Mouse (Mus musculus) liver, embryonic 11.5 days (tissue): ENCODE data around the gene Adarb2. TPM values are rescaled to one million over a fixed set of nuclear protein-coding genes. Genes with fewer than 3 reads are reported as not detected.

Experiments used
- ATAC-seq: fragments of 200-750 bp; cut with Nextera tagmentation; replicated peaks from 2 replicates; pipeline ENCODE4 v1.8.0; 2017; ENCODE audit warnings: moderate number of reproducible peaks, mild to moderate bottlenecking, moderate TSS enrichment, moderate library complexity; ENCODE audit not compliant: low FRiP score
- DNase-seq: peaks from one replicate; pipeline ENCODE4 v3.0.0-alpha.2; 2017; ENCODE audit warnings: low spot score
- H3K27ac ChIP-seq: fragments of 300-500 bp; sonication (generic); 2 replicates; pipeline ENCODE4 v1.5.1; 2014; ENCODE audit warnings: mild to moderate bottlenecking, low read depth, low read length, control low read depth
- H3K27me3 ChIP-seq: fragments of 300-500 bp; sonication (generic); replicated peaks from 2 replicates; pipeline ENCODE4 v1.6.1; 2014; ENCODE audit warnings: low read length, mixed read lengths; ENCODE audit not compliant: control insufficient read depth, insufficient read depth
- H3K36me3 ChIP-seq: fragments of 300-500 bp; sonication (generic); 2 replicates; pipeline ENCODE4 v1.6.1; 2014; ENCODE audit warnings: mild to moderate bottlenecking, low read length, moderate library complexity, mixed read lengths; ENCODE audit not compliant: control insufficient read depth, insufficient read depth
- H3K4me1 ChIP-seq: fragments of 300-500 bp; sonication (generic); replicated peaks from 2 replicates; pipeline ENCODE4 v1.6.1; 2014; ENCODE audit warnings: low read length, mixed read lengths; ENCODE audit not compliant: control insufficient read depth, insufficient read depth
- H3K4me2 ChIP-seq: fragments of 300-500 bp; sonication (generic); 2 replicates; pipeline ENCODE4 v1.6.1; 2014; ENCODE audit warnings: mild to moderate bottlenecking, control low read depth, moderate library complexity
- H3K4me3 ChIP-seq: fragments of 300-500 bp; sonication (generic); 2 replicates; pipeline ENCODE4 v1.5.1; 2014; ENCODE audit warnings: low read depth, low read length, control low read depth
- H3K9ac ChIP-seq: fragments of 300-500 bp; sonication (generic); 2 replicates; pipeline ENCODE4 v1.6.1; 2014; ENCODE audit warnings: low read depth, low read length, control low read depth
- H3K9me3 ChIP-seq: fragments of 300-500 bp; sonication (generic); 2 replicates; pipeline ENCODE4 v1.6.1; 2016; ENCODE audit warnings: low read length, inconsistent platforms, mixed read lengths; ENCODE audit not compliant: control insufficient read depth
- WGBS: fragments of 180-500 bp; shearing (Covaris S2); extraction: QIAGEN DNeasy Blood & Tissue Kit; methylation state at CpG from one replicate; pipeline ENCODE4 v1.1.7; 2014; 5-methylcytosine and 5-hydroxymethylcytosine counted together
- polyA plus RNA-seq: library from polyadenylated mRNA; unstranded; fragments of >200 nt; fragmentation: Nextera tagmentation; extraction: Ambion mirVana; gene quantifications from 2 replicates; pipeline ENCODE4 v1.2.1, GENCODE M21; 2014

Gene Adarb2
- polyA plus RNA-seq, 1 experiment from 2014 or later, result 0.60 TPM

DNA sequence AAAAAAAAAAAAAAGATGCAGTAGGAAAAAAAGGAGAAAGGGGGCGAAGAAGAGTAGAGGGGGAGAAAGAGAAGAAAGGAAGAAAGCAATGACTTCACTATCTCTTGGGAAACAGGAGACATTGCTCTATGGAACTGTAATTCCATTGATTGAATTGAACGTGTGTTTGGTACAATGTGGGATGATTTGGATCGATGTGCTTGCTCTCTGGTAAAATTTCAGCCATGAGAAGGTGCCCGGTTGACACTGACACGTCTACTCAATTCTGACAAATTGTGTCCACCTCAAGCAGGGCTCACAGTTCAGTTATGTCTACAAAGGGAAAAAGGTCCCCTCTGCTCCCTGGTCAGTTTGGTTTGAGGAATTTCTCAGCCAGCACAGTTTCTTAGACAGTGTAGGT lies 495.8 kb downstream of the Adarb2 start:
- WGBS, result 83% methylated on average over 5 of the region's 5 CpGs
- no peak overlapping the region for H3K9ac ChIP-seq
- H3K4me2 ChIP-seq, result no peak overlapping the region
- no peaks in the 10 kb centered on the region for H3K4me1 ChIP-seq
- no peaks in the 10 kb centered on the region for H3K27me3 ChIP-seq
- no peak for ATAC-seq
- no peak overlapping the region for H3K27ac ChIP-seq
- no peaks in the 10 kb centered on the region for H3K9me3 ChIP-seq
- no peak overlapping the region for H3K4me3 ChIP-seq
- no peak for DNase-seq
- no peaks in the 10 kb centered on the region for H3K36me3 ChIP-seq

DNA sequence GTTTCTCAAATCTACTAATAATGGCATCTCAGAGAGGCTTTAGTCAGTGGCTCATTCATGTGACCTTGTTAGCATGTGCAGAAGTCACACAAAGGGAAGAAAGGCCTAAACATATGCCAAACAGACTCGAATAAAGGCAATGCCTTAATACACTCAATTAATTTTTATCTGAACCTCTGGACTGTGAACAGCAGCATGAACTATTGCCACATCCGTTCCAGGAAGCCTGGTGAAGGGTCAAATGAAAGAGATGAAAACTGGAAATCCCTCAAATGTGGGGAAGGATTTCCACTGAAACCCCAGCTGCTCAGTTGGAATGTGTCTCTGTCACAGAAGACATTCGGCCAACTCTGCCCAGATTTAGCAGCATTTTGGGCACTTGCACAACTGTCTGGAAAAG lies 497.2 kb downstream of the Adarb2 start:
- no peaks in the 10 kb centered on the region for H3K4me1 ChIP-seq
- 65% methylated on average over 3 of the region's 3 CpGs for WGBS
- no peak overlapping the region for H3K27ac ChIP-seq
- H3K9ac ChIP-seq, result no peak overlapping the region
- no peaks in the 10 kb centered on the region for H3K27me3 ChIP-seq
- no peaks in the 10 kb centered on the region for H3K36me3 ChIP-seq
- DNase-seq (no peak), ATAC-seq (no peak)
- no peak overlapping the region for H3K4me3 ChIP-seq
- H3K4me2 ChIP-seq, result no peak overlapping the region
- no peaks in the 10 kb centered on the region for H3K9me3 ChIP-seq

DNA sequence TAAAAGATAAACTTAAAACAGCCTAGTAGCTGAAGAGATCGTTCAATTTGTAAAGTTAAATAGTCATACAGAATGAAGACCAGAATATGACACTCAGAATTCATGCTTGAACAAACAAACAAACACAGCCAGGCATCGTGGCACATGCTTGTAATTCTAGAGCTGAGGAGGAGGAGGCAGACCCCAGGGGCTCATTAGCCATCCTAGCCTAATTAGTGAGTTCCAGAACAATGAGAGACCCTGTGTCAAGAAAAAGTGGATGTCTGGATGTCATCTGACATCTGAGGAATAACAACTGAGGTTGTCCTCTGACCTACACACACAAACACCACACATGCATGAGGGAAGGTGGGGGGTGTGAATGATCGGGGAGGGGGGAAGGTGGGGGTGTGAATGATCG lies 498.3 kb downstream of the Adarb2 start:
- Histone ChIP-seq H3K4me2 (no peak overlapping the region), H3K9ac (no peak overlapping the region), H3K4me1 (no peaks in the 10 kb centered on the region), H3K27ac (no peak overlapping the region), H3K4me3 (no peak overlapping the region), H3K36me3 (no peaks in the 10 kb centered on the region), H3K27me3 (no peaks in the 10 kb centered on the region), H3K9me3 (no peaks in the 10 kb centered on the region)
- WGBS, result 64% methylated on average over 4 of the region's 4 CpGs
- ATAC-seq (no peak), DNase-seq (no peak)

DNA sequence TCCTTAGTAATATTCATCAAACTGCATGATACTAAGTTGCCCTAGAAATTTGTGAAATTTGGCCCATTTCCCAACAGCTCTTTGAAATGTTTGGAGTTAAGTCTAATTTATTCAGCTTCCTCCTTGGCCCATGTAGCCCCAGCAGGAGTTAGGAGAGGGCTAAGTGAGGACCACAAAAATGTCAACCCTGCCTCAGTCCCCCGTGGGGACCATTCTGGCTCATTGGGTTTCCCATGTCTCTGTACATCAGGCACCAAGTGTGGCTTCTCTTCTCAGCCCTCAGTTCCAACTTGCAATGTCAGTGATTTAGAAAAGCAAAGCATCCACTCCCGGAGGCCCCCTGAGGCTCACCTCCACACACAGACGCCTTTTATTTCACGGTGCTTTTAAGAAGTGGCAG lies 502.6 kb downstream of the Adarb2 start:
- Histone ChIP-seq H3K36me3 (no peaks in the 10 kb centered on the region), H3K9ac (no peak overlapping the region)
- no peak for DNase-seq

DNA sequence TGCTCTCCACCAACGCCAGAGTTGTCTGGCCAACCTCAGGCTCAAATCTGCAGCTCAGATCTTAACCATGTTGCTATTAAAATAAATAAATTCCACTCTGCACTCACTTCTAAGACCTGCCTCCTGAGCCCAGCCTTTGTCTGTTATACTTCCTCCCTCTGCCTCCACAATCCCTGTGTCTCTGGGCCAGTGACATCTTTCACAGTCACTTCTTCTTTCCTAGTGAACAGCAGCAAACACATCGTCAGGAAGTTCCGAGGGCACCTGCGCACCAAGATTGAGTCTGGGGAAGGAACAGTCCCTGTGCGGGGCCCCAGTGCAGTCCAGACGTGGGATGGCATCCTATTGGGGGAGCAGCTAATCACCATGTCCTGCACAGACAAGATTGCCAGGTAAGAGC lies 510.7 kb downstream of the Adarb2 start:
- H3K4me1 ChIP-seq, result no peaks in the 10 kb centered on the region
- WGBS, result 48% methylated on average over 6 of the region's 6 CpGs
- H3K27me3 ChIP-seq, result no peaks in the 10 kb centered on the region
- DNase-seq, result no peak
- no peak overlapping the region for H3K4me2 ChIP-seq
- H3K4me3 ChIP-seq, result no peak overlapping the region
- H3K36me3 ChIP-seq, result no peaks in the 10 kb centered on the region
- no peaks in the 10 kb centered on the region for H3K9me3 ChIP-seq
- no peak overlapping the region for H3K27ac ChIP-seq
- ATAC-seq, result no peak
- H3K9ac ChIP-seq, result no peak overlapping the region

More for the DNA sequence above, 502.6 kb downstream of the Adarb2 start:
- no peaks in the 10 kb centered on the region for H3K9me3 ChIP-seq
- no peak overlapping the region for H3K4me2 ChIP-seq
- no peaks in the 10 kb centered on the region for H3K27me3 ChIP-seq
- WGBS, result 57% methylated on average over 4 of the region's 4 CpGs
- no peak for ATAC-seq
- no peak overlapping the region for H3K27ac ChIP-seq
- H3K4me3 ChIP-seq, result no peak overlapping the region
- H3K4me1 ChIP-seq, result no peaks in the 10 kb centered on the region

DNA sequence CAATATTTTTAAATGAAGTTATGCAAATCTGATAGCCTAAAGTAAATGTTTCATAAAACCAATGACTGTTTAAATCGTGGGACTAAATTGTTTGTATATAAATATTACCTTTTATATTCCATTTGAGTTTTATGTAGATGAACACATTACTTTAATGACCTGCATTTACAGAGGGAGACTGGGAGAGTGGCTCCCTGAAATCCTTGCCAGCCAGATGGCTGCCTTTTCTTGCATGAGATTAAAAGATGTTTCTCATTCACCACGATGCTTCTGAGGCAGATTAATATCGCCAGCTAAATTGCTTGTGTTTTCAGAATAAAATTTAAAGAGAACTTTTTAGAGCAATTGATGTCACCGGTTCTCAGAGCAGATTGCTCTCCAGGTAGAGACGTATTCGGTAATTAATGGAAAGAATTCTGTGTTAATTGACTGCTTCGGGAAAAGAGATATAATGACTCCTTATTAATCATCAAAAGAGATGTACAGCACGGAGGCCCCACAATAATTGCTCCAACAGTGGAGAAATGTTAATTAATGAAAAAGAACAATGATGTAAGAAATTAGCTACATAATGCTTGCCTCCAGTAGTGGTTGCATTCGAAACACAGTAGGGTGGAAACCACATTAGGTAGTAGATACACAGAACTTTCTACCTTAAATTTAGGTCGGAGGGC lies 527.4 kb downstream of the Adarb2 start:
- H3K4me3 ChIP-seq, result no peak overlapping the region
- ATAC-seq (no peak), DNase-seq (no peak)
- H3K27me3 ChIP-seq, result no peaks in the 10 kb centered on the region
- H3K9me3 ChIP-seq, result no peaks in the 10 kb centered on the region
- no peaks in the 10 kb centered on the region for H3K4me1 ChIP-seq
- no peak overlapping the region for H3K9ac ChIP-seq
- H3K36me3 ChIP-seq, result no peaks in the 10 kb centered on the region
- H3K27ac ChIP-seq, result no peak overlapping the region
- H3K4me2 ChIP-seq, result no peak overlapping the region
- WGBS, result 81% methylated on average over 10 of the region's 10 CpGs

DNA sequence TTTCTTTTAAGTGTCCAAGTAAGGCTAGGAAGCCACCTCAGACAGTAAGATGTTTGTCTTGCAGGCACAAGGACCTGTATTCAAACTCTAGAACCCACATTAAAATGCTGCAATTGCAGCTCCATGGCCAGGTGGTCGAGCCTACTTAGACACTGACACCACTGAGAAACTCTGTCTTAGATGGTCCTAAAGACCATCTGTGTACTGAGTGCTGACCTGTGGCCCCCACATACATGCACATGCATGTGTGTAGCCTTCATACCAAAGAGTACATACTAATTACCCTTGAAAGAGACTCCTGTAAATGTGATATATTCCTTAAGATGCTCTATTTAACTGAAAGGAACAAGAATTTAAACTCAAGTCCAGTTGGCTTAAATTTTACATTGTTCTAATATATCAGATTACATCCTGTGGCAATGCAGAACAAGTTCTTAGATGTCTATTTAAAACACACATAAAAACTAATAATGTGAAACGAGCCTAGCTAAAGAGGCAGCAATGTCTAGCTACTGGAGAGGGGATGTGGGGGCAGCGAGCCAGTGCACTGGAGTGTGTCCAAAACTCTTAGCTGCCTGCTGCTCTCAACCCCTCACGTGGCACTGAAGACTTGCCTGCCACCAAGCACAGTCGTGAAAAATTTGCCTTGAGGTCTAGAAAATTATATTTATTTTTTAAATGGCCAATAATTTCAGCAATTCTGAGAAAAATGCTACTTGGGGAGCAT lies 534.6 kb downstream of the Adarb2 start:
- H3K36me3 ChIP-seq, result no peaks in the 10 kb centered on the region
- no peak overlapping the region for H3K4me2 ChIP-seq
- 67% methylated on average over 5 of the region's 5 CpGs for WGBS
- no peaks in the 10 kb centered on the region for H3K9me3 ChIP-seq
- no peak overlapping the region for H3K27ac ChIP-seq
- H3K4me1 ChIP-seq, result no peaks in the 10 kb centered on the region
- H3K27me3 ChIP-seq, result no peaks in the 10 kb centered on the region
- no peak overlapping the region for H3K9ac ChIP-seq
- ATAC-seq (no peak), DNase-seq (no peak)
- no peak overlapping the region for H3K4me3 ChIP-seq

DNA sequence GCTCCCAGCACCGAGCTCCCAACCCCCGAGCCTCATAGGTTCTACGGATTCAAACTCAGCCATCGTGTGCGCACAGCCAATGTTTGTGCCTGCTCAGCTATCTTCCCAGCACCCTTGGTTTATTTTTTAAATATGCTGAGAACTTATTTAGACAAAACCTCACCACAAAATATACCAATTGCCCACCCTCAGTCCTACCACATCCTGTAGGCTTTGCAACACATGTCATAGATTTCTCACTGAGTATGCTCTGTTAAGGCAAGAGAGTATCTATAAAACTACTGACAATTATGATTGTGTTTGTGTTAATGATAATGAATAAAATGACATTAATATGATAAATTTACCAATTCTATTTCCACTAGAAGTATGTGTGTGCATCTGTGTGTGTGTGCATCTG lies 540.1 kb downstream of the Adarb2 start:
- H3K9me3 ChIP-seq, result no peaks in the 10 kb centered on the region
- DNase-seq, result no peak
- H3K4me1 ChIP-seq, result no peaks in the 10 kb centered on the region
- no peak overlapping the region for H3K9ac ChIP-seq
- 85% methylated on average over 5 of the region's 5 CpGs for WGBS
- no peaks in the 10 kb centered on the region for H3K27me3 ChIP-seq
- H3K4me3 ChIP-seq, result no peak overlapping the region
- no peak overlapping the region for H3K27ac ChIP-seq
- no peak overlapping the region for H3K4me2 ChIP-seq
- ATAC-seq, result no peak
- H3K36me3 ChIP-seq, result no peaks in the 10 kb centered on the region

DNA sequence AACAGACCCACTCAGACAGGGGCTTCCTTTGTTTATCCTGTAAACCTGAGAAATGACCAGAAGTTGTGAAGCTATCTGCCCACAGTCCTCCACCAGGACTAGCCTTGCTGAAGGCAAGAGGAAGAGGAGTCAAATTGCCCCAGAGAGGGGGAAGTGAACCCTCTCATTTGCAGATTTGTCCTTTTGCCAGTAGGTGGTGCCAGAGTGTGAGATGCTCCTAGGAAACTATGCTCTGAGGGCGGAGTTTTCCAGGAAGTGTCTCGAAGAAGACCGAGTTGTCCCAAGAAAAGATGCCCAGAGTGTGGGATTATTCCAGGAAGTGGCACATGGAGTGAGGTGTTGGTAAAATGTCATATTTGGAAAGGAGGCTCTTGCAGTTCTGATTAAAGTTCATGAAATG lies 541.9 kb downstream of the Adarb2 start:
- H3K27ac ChIP-seq, result no peak overlapping the region
- H3K4me1 ChIP-seq, result no peaks in the 10 kb centered on the region
- no peak overlapping the region for H3K4me3 ChIP-seq
- WGBS, result 42% methylated on average over 3 of the region's 3 CpGs
- no peaks in the 10 kb centered on the region for H3K36me3 ChIP-seq
- no peak overlapping the region for H3K4me2 ChIP-seq
- H3K27me3 ChIP-seq, result no peaks in the 10 kb centered on the region
- H3K9ac ChIP-seq, result no peak overlapping the region
- H3K9me3 ChIP-seq, result no peaks in the 10 kb centered on the region
- DNase-seq (no peak), ATAC-seq (no peak)
